Mouse (Mus musculus) v-Abl transformed pro-B cells (cell line): ENCODE measurements around the gene Asf1a.
"Not testable (repeated sequence)": the region's sequence is repeated elsewhere in the genome, so short reads cannot be mapped to it uniquely, and the experiment has no call there.

Source experiments
- in situ Hi-C, 2 experiments: fragments of 400-800 bp; cut with MboI; formaldehyde crosslinking; loops; one replicate each; pipeline ENCODE4 v1.15.1; 2025; ENCODE audit not compliant: unreplicated experiment in 2 of 2

Gene Asf1a

GRCm38 (mm10) chr10:53630339-53630738 lies 33.8 kb downstream of the Asf1a start, which contains the start of gene Mcm9:
TSS of gene Mcm9 (minus strand) at chr10:53630439.
- in situ Hi-C loops: loop anchor here in 1 of 2 experiments (10.0 kb wide), 1 partner anchor 444 kb away; the partner anchor contains the start of gene Man1a

DNA sequence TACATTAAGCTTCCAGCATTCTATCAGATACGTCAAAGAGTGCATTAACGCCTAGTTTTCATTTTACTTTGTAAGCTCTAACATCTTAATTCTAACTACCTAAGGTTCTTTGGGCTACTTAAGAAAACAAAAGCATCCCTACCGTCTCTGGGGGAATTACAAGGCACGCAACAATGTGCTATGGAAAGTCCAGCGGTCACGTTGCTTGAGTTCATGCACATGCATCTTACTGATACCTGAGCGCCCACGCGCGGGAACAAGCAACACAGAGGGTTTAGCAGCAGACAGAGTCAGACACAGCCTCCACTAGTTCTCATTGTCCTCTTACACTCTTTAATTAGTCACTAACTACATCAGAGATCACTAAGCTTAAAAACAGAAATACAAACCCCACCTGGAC lies 37.6 kb downstream of the Asf1a start:
- in situ Hi-C loops: loop anchor here in 1 of 2 experiments (10.0 kb wide), 1 partner anchor 441 kb away; the partner anchor contains the start of gene Man1a

DNA sequence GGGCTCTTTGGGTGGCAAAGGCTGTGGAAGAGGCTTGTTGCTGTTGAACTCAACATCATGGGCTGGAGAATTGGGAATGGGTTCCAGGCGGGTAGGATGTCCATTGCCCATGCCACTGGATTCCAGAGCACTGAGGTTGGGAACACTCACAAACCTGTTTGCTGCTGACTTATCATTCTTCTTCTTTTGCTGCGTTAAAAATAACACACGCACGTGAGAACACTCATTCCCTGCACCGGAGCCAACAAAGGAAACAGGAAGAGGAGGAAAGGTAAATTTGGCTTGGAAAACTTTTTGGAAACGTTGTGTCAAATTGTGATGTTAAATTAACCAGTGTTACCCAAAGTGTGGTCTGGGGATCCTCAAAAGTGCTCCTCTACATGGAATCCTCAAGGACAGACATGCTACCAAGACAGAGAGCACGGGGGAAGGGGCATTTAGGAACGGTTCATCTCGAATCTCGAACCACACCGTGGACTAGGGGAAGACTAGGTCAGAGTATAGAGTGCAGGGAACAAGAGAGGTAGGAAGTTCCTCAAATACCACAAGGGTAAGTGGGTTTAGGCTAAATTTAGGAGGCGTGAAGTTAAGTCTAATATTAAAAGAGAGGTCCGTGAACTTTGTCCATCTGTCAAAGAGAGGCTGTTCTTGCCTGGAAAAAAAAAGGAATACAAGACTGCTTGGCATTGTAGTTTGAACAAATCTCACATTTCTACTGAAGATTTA lies 38.9 kb downstream of the Asf1a start:
- in situ Hi-C loops: loop anchor here in 1 of 2 experiments (5.0 to 10.0 kb wide), 2 partner anchors 167 to 439 kb away; partner anchors contain the start of gene Man1a

DNA sequence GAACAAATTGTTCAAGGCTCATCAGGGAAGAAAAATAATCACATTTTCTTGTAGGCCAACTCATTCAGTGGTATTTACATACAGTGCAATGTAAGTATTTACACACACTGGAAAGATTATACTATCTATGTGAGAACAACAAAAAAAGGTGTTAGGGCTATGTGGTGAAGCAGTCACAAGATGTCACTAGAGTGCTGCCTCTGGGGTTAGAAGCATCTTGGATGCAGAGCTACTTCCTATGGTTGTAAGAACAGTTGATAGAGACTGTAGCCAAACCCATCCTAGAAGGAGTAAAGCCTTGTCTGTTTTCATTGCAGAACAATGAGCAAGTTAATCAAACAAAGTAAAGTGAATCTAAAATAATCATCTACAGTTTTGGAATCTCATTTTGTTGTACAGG lies 45.0 kb downstream of the Asf1a start:
- in situ Hi-C loops: no loop called here

GRCm38 (mm10) chr10:53650683-53651082 lies 54.1 kb downstream of the Asf1a start:
- in situ Hi-C loops: no loop called here

GRCm38 (mm10) chr10:53654239-53654638 lies 57.7 kb downstream of the Asf1a start:
- in situ Hi-C loops: not testable (repeated sequence)
